Mouse (Mus musculus): ENCODE measurements around the gene Shisal2a. TPM values are rescaled to one million over a fixed set of nuclear protein-coding genes. Genes with fewer than 3 reads are reported as not detected.

The Shisal2a gene
- polyA plus RNA-seq, 2 experiments = 0.20 to 0.29 TPM

DNA sequence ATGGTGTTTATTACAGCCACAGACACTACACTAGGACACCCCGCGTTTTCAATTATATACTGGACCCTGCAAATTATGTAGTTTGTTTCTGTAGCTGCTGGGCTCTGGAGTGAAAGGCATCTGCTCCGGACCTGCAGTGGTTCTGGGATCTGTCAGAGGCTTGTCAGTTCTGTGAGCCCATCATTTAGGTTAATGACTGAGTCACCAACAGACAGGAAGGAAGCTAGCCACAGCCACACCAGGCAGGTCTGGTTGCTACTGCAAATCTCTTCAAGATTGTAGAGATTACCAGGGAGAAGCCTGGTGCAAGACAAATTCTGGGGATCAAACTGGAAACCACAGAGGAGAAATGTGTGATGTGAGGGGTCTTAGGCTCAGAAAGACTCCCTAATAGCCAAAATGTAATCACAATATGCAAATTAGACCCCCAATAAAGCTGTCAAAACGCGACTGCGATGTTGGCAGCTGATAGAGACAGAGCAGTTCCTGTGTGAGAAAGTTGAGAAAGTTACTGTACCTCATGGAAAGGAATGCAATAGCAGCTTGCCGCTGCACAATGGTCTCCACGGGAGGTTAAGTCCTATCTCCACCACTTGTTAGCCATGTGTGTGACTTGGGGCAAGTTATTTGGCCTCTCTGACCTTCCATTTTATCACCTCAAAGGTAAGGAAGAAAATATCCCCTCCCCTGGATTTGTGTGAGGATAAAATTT is 33.2 kb downstream of the Shisal2a start:
- no peak overlapping the region for H3K27ac ChIP-seq
- H3K4me3 ChIP-seq (ENCODE audit: insufficient read depth in 1 of 2, low read depth in 2 of 2, low read length in 2 of 2) = no peak overlapping the region
- no peaks in the 10 kb centered on the region for H3K9me3 ChIP-seq (ENCODE audit: control insufficient read depth, low read length)
- no peak overlapping the region for H3K4me2 ChIP-seq (ENCODE audit: low read depth)
- no peak for DNase-seq (ENCODE audit: low read depth in 3 of 3, low spot score in 3 of 3)
- 13% methylated on average over 8 of the region's 8 CpGs for WGBS (ENCODE audit: insufficient replicate concordance)
- peaks cover 2 to 25% of the 10 kb centered on the region in 2 experiments; a peak in 2 of 4 replicates for H3K4me1 ChIP-seq (replicated peaks; ENCODE audit: control insufficient read depth in 2 of 2, insufficient read depth in 2 of 2, low read length in 1 of 2)
- no peaks in the 10 kb centered on the region for H3K27me3 ChIP-seq (ENCODE audit: control insufficient read depth, insufficient read depth, low read length)
- no peaks in the 10 kb centered on the region for H3K36me3 ChIP-seq (replicated peaks; ENCODE audit: control insufficient read depth, insufficient read depth, low read depth)
- ATAC-seq (ENCODE audit: insufficient read depth) = no peak
- no peak overlapping the region for H3K9ac ChIP-seq (replicated peaks)
- TF ChIP-seq CTCF (IDR thresholded peaks at IDR 0.05; ENCODE audit: low read depth) (no peak), EP300 (IDR thresholded peaks at IDR 0.05; ENCODE audit: low read depth) (no peak)

DNA sequence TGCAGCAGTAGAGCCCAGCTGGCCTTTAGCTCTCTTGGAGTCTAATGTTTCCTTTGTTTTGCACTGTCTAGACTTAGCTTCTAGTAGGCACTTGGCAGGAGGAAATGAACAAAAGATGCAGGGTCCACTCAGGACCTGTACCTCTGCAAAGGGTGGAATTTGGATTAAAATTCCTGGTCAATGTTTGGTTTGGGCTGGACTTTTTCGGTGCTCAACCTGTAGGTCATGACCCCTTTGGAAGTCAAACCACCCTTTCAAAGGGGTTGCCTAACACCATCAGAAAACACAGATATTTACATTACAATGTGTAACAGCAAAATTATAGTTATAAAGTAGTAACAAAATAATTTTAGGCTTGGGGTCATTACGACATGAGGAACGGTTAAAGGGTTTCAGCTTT is 34.1 kb downstream of the Shisal2a start:
- H3K27ac ChIP-seq = no peak overlapping the region
- peaks cover 0 to 22% of the 10 kb centered on the region in 2 experiments; a peak in 2 of 4 replicates for H3K4me1 ChIP-seq (replicated peaks; ENCODE audit: control insufficient read depth in 2 of 2, insufficient read depth in 2 of 2, low read length in 1 of 2)
- H3K4me2 ChIP-seq (ENCODE audit: low read depth) = no peak overlapping the region
- no peaks in the 10 kb centered on the region for H3K9me3 ChIP-seq (ENCODE audit: control insufficient read depth, low read length)
- TF ChIP-seq EP300 (IDR thresholded peaks at IDR 0.05; ENCODE audit: low read depth) (no peak), CTCF (IDR thresholded peaks at IDR 0.05; ENCODE audit: low read depth) (no peak)
- WGBS (ENCODE audit: insufficient replicate concordance) = 66% methylated on average over 3 of the region's 3 CpGs
- no peak overlapping the region for H3K4me3 ChIP-seq (ENCODE audit: insufficient read depth in 1 of 2, low read depth in 2 of 2, low read length in 2 of 2)
- no peaks in the 10 kb centered on the region for H3K36me3 ChIP-seq (replicated peaks; ENCODE audit: control insufficient read depth, insufficient read depth, low read depth)
- H3K27me3 ChIP-seq (ENCODE audit: control insufficient read depth, insufficient read depth, low read length) = no peaks in the 10 kb centered on the region
- ATAC-seq (ENCODE audit: insufficient read depth) (no peak), DNase-seq (ENCODE audit: low read depth in 3 of 3, low spot score in 3 of 3) (no peak)
- no peak overlapping the region for H3K9ac ChIP-seq (replicated peaks)

DNA sequence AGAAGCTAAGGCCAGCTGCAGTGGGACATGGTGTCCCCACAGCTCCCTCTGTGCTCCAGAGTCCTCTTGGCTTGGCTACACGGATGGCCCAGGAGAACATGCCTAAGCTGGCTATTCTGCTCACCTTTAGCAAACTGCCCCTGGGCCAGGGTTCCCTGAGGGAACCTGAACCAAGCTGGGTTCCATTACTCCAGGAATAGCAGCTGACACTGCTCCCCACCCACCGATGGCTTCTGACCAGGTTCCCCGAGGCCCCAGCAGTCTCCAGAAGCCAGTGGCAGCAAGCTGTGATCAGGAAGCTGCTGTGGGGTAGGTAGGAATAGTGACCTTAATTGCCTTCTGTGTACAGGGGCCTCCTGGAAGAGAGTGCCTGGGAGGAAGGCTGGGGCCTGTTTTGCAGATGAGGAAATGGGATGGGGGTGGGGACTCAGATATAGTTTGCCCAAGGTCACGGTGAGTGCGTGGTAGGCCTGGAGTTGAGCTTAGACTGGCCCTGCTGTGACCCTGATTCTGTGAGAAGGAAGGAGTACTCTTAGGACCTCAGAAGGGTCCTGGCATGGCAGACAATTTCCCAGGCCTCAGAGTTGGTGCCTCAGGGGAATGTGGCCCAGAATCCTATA is 34.8 kb downstream of the Shisal2a start:
- TF ChIP-seq EP300 (IDR thresholded peaks at IDR 0.05; ENCODE audit: low read depth) (no peak), CTCF (IDR thresholded peaks at IDR 0.05; ENCODE audit: low read depth) (no peak)
- Histone ChIP-seq H3K4me3 (ENCODE audit: insufficient read depth in 1 of 2, low read depth in 2 of 2, low read length in 2 of 2) (no peak overlapping the region), H3K27ac (no peak overlapping the region), H3K9me3 (ENCODE audit: control insufficient read depth, low read length) (no peaks in the 10 kb centered on the region), H3K4me2 (ENCODE audit: low read depth) (no peak overlapping the region), H3K4me1 (replicated peaks; ENCODE audit: control insufficient read depth in 2 of 2, insufficient read depth in 2 of 2, low read length in 1 of 2) (peaks cover 0 to 19% of the 10 kb centered on the region in 2 experiments; a peak in 2 of 4 replicates), H3K27me3 (ENCODE audit: control insufficient read depth, insufficient read depth, low read length) (no peaks in the 10 kb centered on the region), H3K36me3 (replicated peaks; ENCODE audit: control insufficient read depth, insufficient read depth, low read depth) (no peaks in the 10 kb centered on the region), H3K9ac (replicated peaks) (no peak overlapping the region)
- 31% methylated on average over 5 of the region's 5 CpGs for WGBS (ENCODE audit: insufficient replicate concordance)
- DNase-seq (ENCODE audit: low read depth in 3 of 3, low spot score in 3 of 3) (no peak), ATAC-seq (ENCODE audit: insufficient read depth) (peak; percentile 20; the same call in 1 of the 2 replicates)

DNA sequence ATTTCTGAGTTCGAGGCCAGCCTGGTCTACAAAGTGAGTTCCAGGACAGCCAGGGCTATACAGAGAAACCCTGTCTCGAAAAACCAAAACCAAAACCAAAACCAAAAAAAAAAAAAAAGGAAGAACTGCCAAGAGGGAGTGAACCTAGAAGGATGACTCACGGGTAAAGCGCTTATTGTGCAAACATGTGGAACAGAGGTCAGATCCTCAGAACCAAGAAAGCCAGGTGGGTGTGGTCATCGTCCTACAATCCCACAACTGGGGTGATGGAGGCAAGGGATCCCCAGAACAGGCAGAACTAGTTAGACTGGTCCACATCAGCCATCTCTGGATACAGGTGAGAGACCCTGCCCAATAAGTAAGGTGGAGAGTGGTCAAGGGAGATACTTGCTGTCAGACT is 36.0 kb downstream of the Shisal2a start:
- Histone ChIP-seq H3K27me3 (ENCODE audit: control insufficient read depth, insufficient read depth, low read length) (no peaks in the 10 kb centered on the region), H3K4me3 (ENCODE audit: insufficient read depth in 1 of 2, low read depth in 2 of 2, low read length in 2 of 2) (no peak overlapping the region), H3K4me2 (ENCODE audit: low read depth) (no peak overlapping the region), H3K4me1 (replicated peaks; ENCODE audit: control insufficient read depth in 2 of 2, insufficient read depth in 2 of 2, low read length in 1 of 2) (peaks cover 0 to 18% of the 10 kb centered on the region in 2 experiments; a peak in 2 of 4 replicates), H3K9me3 (ENCODE audit: control insufficient read depth, low read length) (no peaks in the 10 kb centered on the region), H3K9ac (replicated peaks) (no peak overlapping the region), H3K36me3 (replicated peaks; ENCODE audit: control insufficient read depth, insufficient read depth, low read depth) (no peaks in the 10 kb centered on the region), H3K27ac (no peak overlapping the region)
- ATAC-seq (ENCODE audit: insufficient read depth) (no peak), DNase-seq (ENCODE audit: low read depth in 3 of 3, low spot score in 3 of 3) (no peak)
- TF ChIP-seq CTCF (IDR thresholded peaks at IDR 0.05; ENCODE audit: low read depth) (no peak), EP300 (IDR thresholded peaks at IDR 0.05; ENCODE audit: low read depth) (no peak)
- WGBS (ENCODE audit: insufficient replicate concordance) = 56% methylated on average over 5 of the region's 5 CpGs

DNA sequence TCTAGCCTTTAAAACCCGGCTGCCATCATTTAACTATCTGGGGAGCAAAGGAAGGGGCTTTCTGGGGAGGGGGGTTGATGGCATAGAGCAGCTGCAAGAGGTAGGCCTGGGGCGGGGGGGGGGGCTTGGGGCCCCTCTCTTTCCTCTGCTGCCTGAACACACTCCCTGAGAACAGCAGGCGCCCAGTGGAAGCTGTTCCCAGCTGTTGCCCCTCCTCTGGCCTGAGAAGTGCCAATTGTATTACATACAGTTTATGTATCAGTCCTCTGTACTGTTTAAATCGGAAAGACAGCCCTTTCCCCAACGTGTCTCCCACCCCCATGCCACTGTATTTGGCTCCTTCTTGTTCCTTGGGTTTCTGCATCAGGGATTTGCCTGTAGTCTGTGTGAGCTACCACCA is 37.3 kb downstream of the Shisal2a start:
- no peaks in the 10 kb centered on the region for H3K27me3 ChIP-seq (ENCODE audit: control insufficient read depth, insufficient read depth, low read length)
- ATAC-seq (ENCODE audit: insufficient read depth) (no peak), DNase-seq (ENCODE audit: low read depth in 3 of 3, low spot score in 3 of 3) (no peak)
- WGBS (ENCODE audit: insufficient replicate concordance) = 46% methylated on average over 5 of the region's 5 CpGs
- TF ChIP-seq CTCF (IDR thresholded peaks at IDR 0.05; ENCODE audit: low read depth) = no peak
- peaks cover 0 to 16% of the 10 kb centered on the region in 2 experiments; a peak in 2 of 4 replicates for H3K4me1 ChIP-seq (replicated peaks; ENCODE audit: control insufficient read depth in 2 of 2, insufficient read depth in 2 of 2, low read length in 1 of 2)
- H3K4me3 ChIP-seq (ENCODE audit: insufficient read depth in 1 of 2, low read depth in 2 of 2, low read length in 2 of 2) = no peak overlapping the region
- H3K36me3 ChIP-seq (replicated peaks; ENCODE audit: control insufficient read depth, insufficient read depth, low read depth) = no peaks in the 10 kb centered on the region
- no peaks in the 10 kb centered on the region for H3K9me3 ChIP-seq (ENCODE audit: control insufficient read depth, low read length)
- no peak overlapping the region for H3K9ac ChIP-seq (replicated peaks)
- H3K27ac ChIP-seq = no peak overlapping the region
- H3K4me2 ChIP-seq (ENCODE audit: low read depth) = no peak overlapping the region

All from liver, embryonic 14.5 days (tissue).